Mouse (Mus musculus) cortical plate, adult 2 months (tissue): ENCODE measurements around the gene Arhgef38.

Source experiments
- CTCF ChIP-seq: fragments of 200-500 bp; IDR thresholded peaks from 2 replicates; pipeline ENCODE4 v1.5.1; 2011; ENCODE audit warnings: mild to moderate bottlenecking, control low read depth, low read length; ENCODE audit not compliant: insufficient read depth; ENCODE audit errors: extremely low read depth
- POLR2A ChIP-seq: fragments of 200-500 bp; IDR thresholded peaks from 2 replicates; pipeline ENCODE4 v1.6.1; 2011; ENCODE audit warnings: mild to moderate bottlenecking, low read length, control low read depth; ENCODE audit not compliant: insufficient read depth; ENCODE audit errors: extremely low read depth

DNA sequence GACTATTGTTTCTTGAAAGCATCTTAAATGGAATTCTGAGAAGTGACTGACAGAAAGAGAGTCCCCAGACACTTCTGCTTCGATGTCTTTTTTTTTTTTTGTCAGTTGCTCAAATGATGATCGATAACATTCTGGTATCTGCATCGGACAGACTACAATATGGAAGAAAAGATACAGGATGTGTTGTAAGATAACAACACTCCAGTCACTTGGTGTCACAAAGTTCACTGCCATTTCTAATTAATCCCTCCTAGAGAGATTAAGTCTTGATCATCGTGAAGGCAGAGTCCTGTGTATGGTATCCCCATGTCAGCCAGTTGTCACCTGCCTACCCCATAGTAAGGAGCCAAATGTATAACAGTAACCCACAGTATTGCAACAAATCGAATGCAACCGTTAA is 83.1 kb downstream of the Arhgef38 start:
- TF ChIP-seq POLR2A (no peak), CTCF (no peak)
